Comparison of ENCODE assay signal across 11 mouse cellular contexts in the genomic region with DNA sequence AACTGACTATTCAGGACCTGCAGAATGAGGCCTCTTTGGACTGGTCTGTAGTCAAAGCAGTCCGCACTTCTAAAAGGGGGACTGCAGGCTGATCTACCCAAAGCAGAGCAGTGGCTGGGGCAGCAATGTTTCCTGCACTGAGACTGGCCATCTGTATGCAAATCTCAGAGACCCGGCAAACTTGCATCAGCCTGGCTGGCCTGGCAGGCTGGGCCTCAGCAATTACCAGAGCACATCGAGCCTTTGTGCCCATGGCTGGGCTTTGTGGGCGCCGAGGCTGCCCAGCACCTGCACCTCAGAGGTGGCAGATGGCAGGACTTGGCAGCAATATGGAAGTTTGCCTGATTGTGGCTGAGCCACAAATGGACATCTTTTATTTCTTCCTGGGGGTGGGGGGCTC.
DNase-seq lines count a peak whose midpoint lies in the region; ATAC-seq and TF ChIP-seq lines count a peak whose summit lies in the region.
"Had no signal": no experiment of that assay in that cellular context is flagged by ENCODE, and none has a peak within 500 bp of the region (broad histone marks: within the 10 kb centered on the region; RNA-seq: fewer than 3 reads in every experiment).

No protein-coding gene starts in this region.

- TF ChIP-seq CTCF in hindbrain, postnatal 0 days (IDR thresholded peaks at IDR 0.05; ENCODE audit: low read depth): no peak

- H3K9ac ChIP-seq in hindbrain, postnatal 0 days (replicated peaks; ENCODE audit: low read length): no peak overlapping the region
- H3K9ac ChIP-seq: kidney, embryonic 15.5 days; liver, embryonic 15.5 days had no signal

- no peak overlapping the region for H3K4me2 ChIP-seq in hindbrain, postnatal 0 days (ENCODE audit: low read depth, low read length)
- H3K4me2 ChIP-seq: kidney, embryonic 15.5 days; liver, embryonic 15.5 days had no signal

- peak; percentile 89 for ATAC-seq in hindbrain, postnatal 0 days
- no peak for ATAC-seq in megakaryocyte, adult 5-6 weeks (ENCODE audit: poor library complexity, severe bottlenecking)

- H3K36me3 ChIP-seq in embryonic facial prominence, embryonic 10.5 days (replicated peaks): no peaks in the 10 kb centered on the region
- H3K36me3 ChIP-seq in hindbrain, postnatal 0 days (ENCODE audit: insufficient read depth, low read length): no peaks in the 10 kb centered on the region
- H3K36me3 ChIP-seq: kidney, embryonic 15.5 days; liver, embryonic 15.5 days had no signal

- H3K9me3 ChIP-seq in embryonic facial prominence, embryonic 10.5 days: no peaks in the 10 kb centered on the region
- H3K9me3 ChIP-seq in hindbrain, postnatal 0 days (ENCODE audit: low read length): no peaks in the 10 kb centered on the region
- H3K9me3 ChIP-seq: kidney, embryonic 15.5 days; liver, embryonic 15.5 days had no signal

- H3K4me3 ChIP-seq in embryonic facial prominence, embryonic 10.5 days: no peak overlapping the region
- H3K4me3 ChIP-seq in hindbrain, postnatal 0 days (ENCODE audit: low read length): no peak overlapping the region
- H3K4me3 ChIP-seq: kidney, embryonic 15.5 days; liver, embryonic 15.5 days had no signal

- peak; percentile 16 for DNase-seq in right cerebral cortex, postnatal 4 days
- no peak for DNase-seq in right cerebral cortex, adult 2 months (ENCODE audit: low spot score in 2 of 2)
- DNase-seq in embryonic facial prominence, embryonic 10.5 days (ENCODE audit: low spot score): peak; percentile 16
- peak; percentile 87 for DNase-seq in hindbrain, postnatal 0 days (ENCODE audit: low spot score)
- no peak for DNase-seq in adrenal gland, postnatal 25 days
- no peak for DNase-seq in B cell, adult 2 months
- no peak for DNase-seq in kidney, adult 8-10 months
- DNase-seq: gastrocnemius, postnatal 25 days had no signal

- WGBS in embryonic facial prominence, embryonic 10.5 days: 61% methylated on average over 5 of the region's 5 CpGs
- WGBS in hindbrain, postnatal 0 days: 21% methylated on average over 5 of the region's 5 CpGs

- H3K27me3 ChIP-seq in embryonic facial prominence, embryonic 10.5 days (replicated peaks; ENCODE audit: low read depth, poor library complexity, severe bottlenecking): no peaks in the 10 kb centered on the region
- no peaks in the 10 kb centered on the region for H3K27me3 ChIP-seq in hindbrain, postnatal 0 days (ENCODE audit: insufficient read depth, low read length)
- H3K27me3 ChIP-seq: kidney, embryonic 15.5 days; liver, embryonic 15.5 days had no signal

- H3K27ac ChIP-seq in embryonic facial prominence, embryonic 10.5 days (replicated peaks): peak overlapping the region; percentile 68
- H3K27ac ChIP-seq in hindbrain, postnatal 0 days: peak overlapping the region; percentile 33
- H3K27ac ChIP-seq: kidney, embryonic 15.5 days; liver, embryonic 15.5 days had no signal

- H3K4me1 ChIP-seq in embryonic facial prominence, embryonic 10.5 days: peaks cover 11% of the 10 kb centered on the region
- peaks cover 8% of the 10 kb centered on the region; the same call in 1 of the 2 replicates for H3K4me1 ChIP-seq in hindbrain, postnatal 0 days (ENCODE audit: insufficient read depth, low read length)
- H3K4me1 ChIP-seq: liver, embryonic 15.5 days had no signal

Comparison
In these comparisons a context has a peak if more than half of its experiments do, and no peak if none do; other contexts are left out.
1. DNase-seq: peak in right cerebral cortex, postnatal 4 days (single experiment), embryonic facial prominence, embryonic 10.5 days (single experiment) and hindbrain, postnatal 0 days (single experiment); none in right cerebral cortex, adult 2 months (0 of 2), adrenal gland, postnatal 25 days (single experiment), B cell, adult 2 months (0 of 2) and kidney, adult 8-10 months (0 of 2).